Mouse (Mus musculus) forebrain, embryonic 15.5 days (tissue): ENCODE data around the gene Zfp809. TPM values are rescaled to one million over a fixed set of nuclear protein-coding genes. Genes with fewer than 3 reads are reported as not detected.

Source experiments
- ATAC-seq: fragments of 200-750 bp; cut with Nextera tagmentation; replicated peaks from 2 replicates; pipeline ENCODE4 v1.8.0; 2017; ENCODE audit warnings: mild to moderate bottlenecking, moderate TSS enrichment, moderate library complexity
- H3K27ac ChIP-seq: fragments of 300-500 bp; sonication (generic); replicated peaks from 2 replicates; pipeline ENCODE4 v1.5.1; 2015; ENCODE audit warnings: mild to moderate bottlenecking, inconsistent platforms
- H3K27me3 ChIP-seq: fragments of 300-500 bp; sonication (generic); 2 replicates; pipeline ENCODE4 v1.6.1; 2015; ENCODE audit warnings: inconsistent platforms
- H3K36me3 ChIP-seq: fragments of 300-500 bp; sonication (generic); 2 replicates; pipeline ENCODE4 v1.6.1; 2015; ENCODE audit warnings: mild to moderate bottlenecking, inconsistent platforms
- H3K4me1 ChIP-seq: fragments of 300-500 bp; sonication (generic); 2 replicates; pipeline ENCODE4 v1.6.1; 2015; ENCODE audit warnings: inconsistent platforms
- H3K4me2 ChIP-seq: fragments of 300-500 bp; sonication (generic); replicated peaks from 2 replicates; pipeline ENCODE4 v1.6.1; 2015; ENCODE audit warnings: mild to moderate bottlenecking, inconsistent platforms
- H3K4me3 ChIP-seq: fragments of 300-500 bp; sonication (generic); 2 replicates; pipeline ENCODE4 v1.5.1; 2015; ENCODE audit warnings: mild to moderate bottlenecking, inconsistent platforms
- H3K9ac ChIP-seq: fragments of 300-500 bp; sonication (generic); replicated peaks from 2 replicates; pipeline ENCODE4 v1.6.1; 2015; ENCODE audit warnings: mild to moderate bottlenecking, inconsistent platforms
- H3K9me3 ChIP-seq: fragments of 300-500 bp; sonication (generic); 2 replicates; pipeline ENCODE4 v1.6.1; 2016; ENCODE audit warnings: inconsistent platforms
- WGBS: fragments of 180-500 bp; shearing (Covaris S2); methylation state at CpG from one replicate; pipeline ENCODE4 v1.1.7; 2015; ENCODE audit warnings: mixed read lengths; 5-methylcytosine and 5-hydroxymethylcytosine counted together
- polyA plus RNA-seq: library from polyadenylated mRNA; unstranded; fragments of >200 nt; fragmentation: Nextera tagmentation; extraction: Ambion mirVana; gene quantifications from 2 replicates; pipeline ENCODE4 v1.2.1, GENCODE M21; 2015

Gene Zfp809
- polyA plus RNA-seq, 1 experiment from 2014 or later, result 10.3 TPM

- no peak overlapping the region for H3K4me3 ChIP-seq
- H3K27me3 ChIP-seq, result no peaks in the 10 kb centered on the region
- peaks cover 85% of the 10 kb centered on the region for H3K36me3 ChIP-seq
- no peak for ATAC-seq
- 97% methylated on average over 4 of the region's 4 CpGs for WGBS
- H3K9me3 ChIP-seq, result peaks cover 61% of the 10 kb centered on the region
- no peak overlapping the region for H3K27ac ChIP-seq
- no peaks in the 10 kb centered on the region for H3K4me1 ChIP-seq
- no peak overlapping the region for H3K9ac ChIP-seq
- H3K4me2 ChIP-seq, result no peak overlapping the region
Measured at GRCm38 (mm10) chr9:22278733-22279132, 53.2 kb downstream of the Zfp809 start.

Other genes with a start within 250 kb of the Zfp809 start
- 0.87 and 1.1 TPM in 2 replicates for gene Rgl3, start 236.3 kb upstream of the Zfp809 start, polyA plus RNA-seq
- gene Ccdc151, start 223.1 kb upstream of the Zfp809 start, polyA plus RNA-seq, result 4.4 and 5.5 TPM in 2 replicates
- gene Prkcsh, start 222.9 kb upstream of the Zfp809 start, polyA plus RNA-seq, result 87.2 and 91.1 TPM in 2 replicates
- 88.9 and 93.3 TPM in 2 replicates for gene Elavl3, start 173.7 kb upstream of the Zfp809 start, polyA plus RNA-seq
- gene Gm49318, start 154.5 kb upstream of the Zfp809 start, polyA plus RNA-seq, result not detected in 2 replicates
- 23.2 and 23.5 TPM in 2 replicates for gene Zfp653, start 154.3 kb upstream of the Zfp809 start, polyA plus RNA-seq
- gene Ecsit, start 140.3 kb upstream of the Zfp809 start, polyA plus RNA-seq, result 59.2 and 59.7 TPM in 2 replicates
- gene Cnn1, start 126.5 kb upstream of the Zfp809 start, polyA plus RNA-seq, result 0.53 and 1.1 TPM in 2 replicates
- gene Elof1, start 108.5 kb upstream of the Zfp809 start, polyA plus RNA-seq, result 179 and 181 TPM in 2 replicates
- gene Acp5, start 90.0 kb upstream of the Zfp809 start, polyA plus RNA-seq, result 0.17 and 0.84 TPM in 2 replicates
- gene Pigyl, start 68.9 kb upstream of the Zfp809 start, polyA plus RNA-seq, result 85.9 and 89.6 TPM in 2 replicates
- 0.18 and 0.19 TPM in 2 replicates for gene Zfp872, start 37.6 kb upstream of the Zfp809 start, polyA plus RNA-seq
- gene Zfp599, start 34.2 kb downstream of the Zfp809 start, polyA plus RNA-seq, result 11.3 and 12.4 TPM in 2 replicates
- 36.2 and 36.8 TPM in 2 replicates for gene Zfp810, start 81.9 kb downstream of the Zfp809 start, polyA plus RNA-seq
- 12.0 and 12.1 TPM in 2 replicates for gene Anln, start 163.5 kb downstream of the Zfp809 start, polyA plus RNA-seq
- 10.9 and 13.1 TPM in 2 replicates for gene 9530077C05Rik, start 185.8 kb downstream of the Zfp809 start, polyA plus RNA-seq
- gene Gm17545, start 228.6 kb downstream of the Zfp809 start, polyA plus RNA-seq, result not detected in 2 replicates
- gene Rp9, start 244.0 kb downstream of the Zfp809 start, polyA plus RNA-seq, result 70.1 and 71.5 TPM in 2 replicates